Mouse (Mus musculus): ENCODE data around the gene Olfr464.
"Not testable (repeated sequence)": the region's sequence is repeated elsewhere in the genome, so short reads cannot be mapped to it uniquely, and the experiment has no call there.

The Olfr464 gene

DNA sequence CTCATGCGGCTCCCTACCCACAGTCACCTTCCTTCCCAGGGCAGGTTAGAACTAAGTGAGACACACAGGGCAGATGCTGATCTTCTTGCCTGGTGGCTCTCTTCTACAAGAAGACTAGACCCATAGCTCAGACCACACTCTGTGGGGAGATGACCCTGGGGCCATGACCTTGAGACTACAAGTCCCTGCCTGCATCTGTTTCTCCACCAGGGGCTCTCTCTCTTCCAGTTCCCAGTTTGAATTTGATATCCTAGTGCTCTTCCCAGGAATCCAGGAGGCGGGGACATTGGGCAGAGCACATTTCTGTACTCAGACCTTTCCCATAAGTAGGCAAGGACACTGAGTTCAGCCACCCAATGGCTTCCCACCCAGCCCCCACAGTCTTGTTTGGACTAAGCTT is 50.7 kb downstream of the Olfr464 start:
- in situ Hi-C loops (cut with MboI; ENCODE audit: low sequenced_read_pairs) = no loop called here

DNA sequence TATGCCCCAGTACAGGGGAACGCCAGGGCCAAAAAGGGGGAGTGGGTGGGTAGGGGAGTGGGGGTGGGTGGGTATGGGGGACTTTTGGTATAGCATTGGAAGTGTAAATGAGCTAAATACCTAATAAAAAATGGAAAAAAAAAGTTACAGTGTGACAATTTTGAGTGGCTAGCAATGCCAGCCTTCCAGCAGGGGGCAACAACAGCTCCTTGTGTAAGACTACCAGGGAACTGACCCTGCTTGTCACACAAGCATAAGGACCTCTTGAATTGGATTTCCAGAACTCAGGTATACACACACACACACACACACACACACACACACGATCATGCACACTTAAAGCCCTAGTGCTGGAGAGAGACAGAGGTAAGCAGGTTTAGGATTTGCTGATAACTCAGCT is 53.9 kb downstream of the Olfr464 start:
- in situ Hi-C loops (cut with MboI; ENCODE audit: low sequenced_read_pairs) = not testable (repeated sequence)
